Mouse (Mus musculus) CD4-positive, CD25-positive, alpha-beta regulatory T cell, adult 4 months (primary cell): ENCODE data around the gene Luc7l. TPM values are rescaled to one million over a fixed set of nuclear protein-coding genes. Genes with fewer than 3 reads are reported as not detected.
"Not testable (repeated sequence)": the region's sequence is repeated elsewhere in the genome, so short reads cannot be mapped to it uniquely, and the experiment has no call there.

ENCODE experiments used
- ATAC-seq: one replicate; pipeline ENCODE4 v1.8.0; 2017
- polyA plus RNA-seq, 2 experiments: library from polyadenylated mRNA; unstranded; fragments of 100-300 nt; shearing (Covaris generic); gene quantifications; one replicate each; pipeline ENCODE4 v1.2.1; 2017

The Luc7l gene
- polyA plus RNA-seq, 2 experiments from 2014 or later, result 59.7 to 67.6 TPM

DNA sequence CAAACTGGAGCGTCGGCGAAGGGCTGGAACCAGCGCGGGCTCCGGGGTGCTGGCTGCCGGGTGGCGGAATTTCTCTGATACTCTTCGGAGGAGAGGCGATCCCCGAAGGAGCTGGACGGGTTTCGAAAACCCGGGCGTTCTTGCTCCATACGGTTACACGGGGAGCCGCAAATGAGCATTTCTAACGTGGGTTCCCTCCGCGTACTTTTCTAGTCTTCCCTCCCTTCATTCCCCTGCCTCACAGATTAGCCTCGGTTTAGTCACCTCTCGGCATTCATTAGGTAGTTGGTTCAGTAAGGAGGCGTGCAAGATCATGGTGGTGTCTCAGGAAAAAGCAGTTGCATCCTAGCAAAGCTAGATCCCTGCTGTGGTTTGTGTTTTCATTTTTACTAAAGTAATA lies 703 bp downstream of the Luc7l start:
- no peak for ATAC-seq

DNA sequence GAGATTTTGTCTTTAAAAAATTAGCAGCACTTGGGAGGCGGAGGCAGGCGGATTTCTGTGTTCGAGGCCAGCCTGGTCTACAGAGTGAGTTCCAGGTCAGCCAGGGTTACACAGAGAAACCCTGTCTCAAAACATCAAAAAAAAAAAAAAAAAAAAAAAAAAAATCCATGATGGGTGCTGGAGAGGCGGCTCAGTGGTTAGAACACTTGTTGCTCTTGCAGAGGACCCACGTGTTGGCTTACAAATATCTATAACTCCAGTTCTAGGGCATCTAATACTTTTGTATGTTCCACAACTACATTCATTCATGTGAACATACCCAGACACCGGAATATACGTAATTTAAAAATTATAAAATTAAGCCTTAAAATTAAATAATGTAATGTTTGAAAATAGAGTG lies 2.6 kb downstream of the Luc7l start:
- no peak for ATAC-seq

DNA sequence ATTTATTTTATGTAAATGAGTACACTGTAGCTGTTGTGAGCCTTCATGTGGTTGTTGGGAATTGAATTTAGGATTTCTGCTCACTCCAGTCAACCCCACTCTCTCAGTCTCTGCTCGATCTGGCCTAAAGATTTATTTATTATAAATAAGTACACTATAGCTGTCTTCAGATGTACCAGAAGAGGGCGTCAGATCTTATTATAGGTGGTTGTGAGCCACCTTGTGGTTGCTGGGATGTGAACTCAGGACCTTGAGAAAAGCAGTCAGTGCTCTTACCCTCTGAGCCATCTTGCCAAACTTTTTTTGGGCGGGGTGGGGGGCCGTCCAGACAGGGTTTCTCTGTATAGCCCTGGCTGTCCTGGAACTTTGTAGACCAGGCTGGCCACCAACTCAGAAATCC lies 9.1 kb downstream of the Luc7l start:
- ATAC-seq, result no peak

DNA sequence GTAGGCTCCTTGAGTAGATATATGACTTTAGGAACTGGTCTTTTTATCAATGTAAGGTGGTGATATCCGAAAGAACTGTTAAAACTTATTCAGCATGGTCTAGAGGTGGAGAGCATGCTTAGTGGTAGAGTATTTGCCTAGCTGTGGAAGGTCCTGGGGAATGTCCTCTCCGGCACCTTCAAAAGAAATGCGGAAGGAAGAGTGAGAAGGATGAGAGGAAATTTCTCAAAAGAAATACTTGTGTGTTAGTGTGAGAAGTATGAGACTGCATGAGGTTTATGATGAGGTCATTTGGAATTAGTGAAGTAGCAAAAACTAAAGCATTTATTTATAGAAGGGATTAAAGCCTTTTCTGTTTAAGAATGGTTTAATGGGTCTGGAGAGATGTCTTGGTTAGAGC lies 9.7 kb downstream of the Luc7l start:
- ATAC-seq, result no peak

DNA sequence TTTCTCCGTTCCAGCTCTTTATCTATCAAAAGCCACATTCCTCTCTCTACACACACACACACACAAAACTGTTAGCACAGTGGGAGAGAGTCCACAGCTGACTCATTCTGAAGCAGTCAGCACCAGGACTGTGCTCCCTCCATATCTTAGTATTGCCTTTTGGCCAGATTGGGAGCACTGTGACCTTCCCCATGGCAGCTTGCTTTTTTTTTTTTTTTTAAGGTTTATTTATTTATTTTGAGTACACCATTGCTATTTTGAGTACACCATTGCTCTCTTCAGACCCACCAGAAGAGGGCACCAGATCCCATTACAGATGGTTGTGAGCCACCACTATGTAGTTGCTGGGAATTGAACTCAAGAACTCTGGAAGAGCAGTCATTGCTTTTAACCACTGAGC lies 16.2 kb downstream of the Luc7l start:
- no peak for ATAC-seq

DNA sequence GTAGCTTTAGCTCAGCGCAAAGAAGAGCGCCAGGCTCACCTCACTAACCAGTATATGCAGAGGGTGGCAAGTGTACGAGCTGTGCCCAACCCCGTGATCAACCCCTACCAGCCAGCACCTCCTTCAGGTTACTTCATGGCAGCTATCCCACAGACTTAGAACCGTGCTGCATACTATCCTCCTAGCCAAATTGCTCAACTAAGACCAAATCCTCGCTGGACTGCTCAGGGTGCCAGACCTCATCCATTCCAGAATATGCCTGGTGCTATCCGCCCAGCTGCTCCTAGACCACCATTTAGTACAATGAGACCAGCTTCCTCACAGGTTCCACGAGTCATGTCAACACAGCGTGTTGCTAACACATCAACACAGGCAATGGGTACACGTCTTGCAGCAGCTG lies 16.9 kb downstream of the Luc7l start:
- not testable (repeated sequence) for ATAC-seq

DNA sequence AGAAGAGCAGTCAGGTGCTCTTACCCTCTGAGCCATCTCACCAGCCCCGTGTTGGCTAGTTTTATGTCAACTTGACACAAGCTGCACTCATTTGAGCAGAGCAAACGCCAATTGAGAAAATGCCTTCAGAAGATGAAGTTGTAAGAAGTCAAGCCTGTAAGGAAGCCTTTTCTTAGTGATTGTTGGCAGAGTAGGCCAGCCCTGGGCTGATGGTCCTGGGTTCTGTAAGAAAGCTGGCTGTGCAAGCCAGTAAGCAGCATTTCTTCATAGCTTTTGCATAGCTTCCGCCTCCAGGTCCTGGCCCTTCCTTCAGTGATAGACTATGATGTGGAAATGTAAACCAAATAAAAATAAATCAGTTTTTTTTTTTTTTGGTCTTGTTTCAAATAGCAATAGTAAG lies 19.9 kb downstream of the Luc7l start:
- no peak for ATAC-seq

DNA sequence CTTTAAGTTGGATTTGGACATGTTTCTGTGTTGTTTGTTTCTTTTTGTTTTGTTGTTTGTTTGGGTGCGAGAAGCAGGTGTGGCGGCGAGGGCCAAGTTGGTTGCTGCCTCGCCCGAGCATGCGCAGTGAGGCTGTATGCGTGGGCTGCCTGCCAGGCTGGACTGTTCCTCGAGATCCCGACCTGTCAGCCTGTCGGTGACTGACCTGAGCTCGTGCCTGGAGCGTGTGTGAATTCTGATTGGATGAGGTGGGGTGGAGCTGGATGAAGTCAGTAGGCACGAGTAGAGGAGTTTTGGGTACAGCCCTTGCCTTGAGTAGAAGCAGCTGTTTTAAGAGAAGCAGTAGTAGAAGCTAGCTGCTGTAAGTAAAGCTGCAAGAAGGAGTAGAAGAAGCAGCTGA lies 23.2 kb downstream of the Luc7l start:
- ATAC-seq, result no peak

DNA sequence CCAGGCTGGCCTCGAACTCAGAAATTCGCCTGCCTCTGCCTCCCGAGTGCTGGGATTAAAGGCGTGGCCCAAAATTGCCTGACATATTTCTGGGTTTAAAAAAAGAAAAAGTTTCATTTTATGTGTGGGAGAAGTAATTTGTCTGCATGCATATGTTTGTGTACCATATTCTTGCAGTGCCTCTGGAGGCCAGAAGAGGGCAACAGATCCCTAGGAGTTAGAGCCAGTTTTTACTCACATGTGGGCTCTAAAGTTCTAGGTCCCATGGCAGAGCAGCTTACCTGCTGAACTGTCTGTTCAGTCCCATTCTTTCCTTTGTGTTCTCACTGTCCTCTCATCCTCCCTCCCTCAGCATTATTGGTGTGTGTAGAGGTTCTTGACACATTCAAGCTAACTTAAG lies 24.0 kb downstream of the Luc7l start:
- no peak for ATAC-seq

DNA sequence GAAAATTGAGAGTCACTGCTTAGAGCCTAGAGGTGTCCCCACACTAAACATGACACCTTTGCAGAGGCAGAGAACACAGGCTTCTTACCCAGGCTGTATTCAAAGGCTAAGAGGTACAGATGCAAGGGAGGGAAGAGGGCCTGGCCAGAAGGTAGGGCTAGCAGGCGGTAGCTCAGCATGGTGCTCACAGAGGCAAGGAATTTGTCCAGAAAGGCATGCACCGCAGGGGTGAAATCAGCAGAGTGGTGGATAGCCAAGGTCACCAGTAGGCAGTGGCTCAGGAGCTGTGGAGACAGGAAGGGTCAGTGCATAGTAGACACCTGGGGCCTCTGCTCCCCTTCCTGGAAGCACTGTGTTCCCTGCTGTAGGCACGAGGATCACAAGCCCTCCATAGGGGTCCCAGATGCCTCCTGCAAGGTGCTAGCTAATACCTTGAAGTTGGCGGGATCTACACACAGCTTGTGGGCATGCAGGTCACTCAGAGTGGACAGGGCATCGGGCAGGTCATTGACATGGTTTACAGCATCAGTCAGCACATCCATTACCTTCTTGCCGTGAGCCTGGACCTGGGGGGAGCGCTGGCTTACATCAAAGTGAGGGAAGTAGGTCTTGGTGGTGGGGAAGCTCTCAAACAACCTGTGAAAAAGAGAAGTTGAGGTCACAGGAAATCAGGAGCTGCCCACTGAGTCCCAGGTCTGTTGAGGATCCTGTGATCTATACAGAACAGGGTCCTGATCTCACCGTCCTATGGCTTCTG lies 33.7 kb downstream of the Luc7l start:
- ATAC-seq, result no peak

DNA sequence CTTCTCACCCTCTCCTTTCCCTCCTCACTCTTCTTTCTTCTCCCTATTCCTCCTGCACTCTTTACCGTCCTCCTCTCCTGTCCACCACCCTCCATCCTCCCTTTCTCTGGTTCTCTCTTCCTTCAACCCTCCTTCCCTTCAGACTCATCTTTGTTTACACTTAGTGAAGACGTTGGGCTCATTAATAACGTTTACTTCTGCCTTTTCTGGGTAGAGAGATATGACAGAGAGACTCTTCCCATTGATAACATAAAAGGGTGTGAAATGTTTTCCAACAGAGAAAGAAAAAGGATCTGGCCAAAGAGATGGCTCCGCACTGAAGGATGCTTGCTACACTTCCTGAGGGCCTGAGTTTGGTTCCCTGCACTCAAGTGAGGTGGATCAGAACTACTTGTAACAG lies 36.8 kb downstream of the Luc7l start:
- no peak for ATAC-seq

DNA sequence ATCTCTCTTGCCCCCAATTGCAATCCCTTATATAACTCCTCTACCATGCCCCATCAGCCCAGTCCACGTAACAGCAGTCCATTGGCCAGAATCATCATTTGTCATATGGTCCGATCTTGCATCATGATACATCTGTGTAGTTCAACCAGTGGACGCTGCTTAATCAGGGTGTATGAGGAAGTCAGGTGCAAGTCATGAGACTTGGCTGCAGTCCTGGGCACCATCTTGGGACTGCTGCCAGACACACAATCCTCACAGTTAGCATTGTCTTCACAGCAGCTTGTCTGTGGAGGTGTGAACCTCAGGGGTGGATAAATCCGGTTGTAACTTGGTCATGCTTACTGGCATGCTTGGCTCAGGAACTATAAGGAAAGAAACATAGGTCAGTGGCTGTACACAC lies 45.6 kb downstream of the Luc7l start:
- not testable (repeated sequence) for ATAC-seq

DNA sequence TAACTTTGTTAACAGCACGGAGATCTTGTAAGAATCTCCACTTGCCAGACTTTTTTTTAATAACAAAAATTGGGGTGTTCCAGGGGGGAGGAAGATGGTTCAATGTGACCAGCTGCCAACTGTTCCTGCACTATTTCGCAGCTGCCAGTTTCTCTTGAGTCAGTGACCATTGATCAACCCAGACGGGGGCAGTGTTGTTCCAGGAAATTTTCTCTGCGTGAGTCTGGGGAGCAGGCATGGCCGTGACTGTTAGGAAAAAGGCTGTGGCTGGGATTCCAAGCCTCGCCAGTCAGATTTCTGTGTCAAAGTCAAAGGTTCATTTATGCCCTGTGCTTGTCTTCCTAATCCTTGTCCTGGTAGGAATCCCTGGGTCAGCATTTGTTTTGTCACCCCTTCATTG lies 61.6 kb downstream of the Luc7l start:
- no peak for ATAC-seq

DNA sequence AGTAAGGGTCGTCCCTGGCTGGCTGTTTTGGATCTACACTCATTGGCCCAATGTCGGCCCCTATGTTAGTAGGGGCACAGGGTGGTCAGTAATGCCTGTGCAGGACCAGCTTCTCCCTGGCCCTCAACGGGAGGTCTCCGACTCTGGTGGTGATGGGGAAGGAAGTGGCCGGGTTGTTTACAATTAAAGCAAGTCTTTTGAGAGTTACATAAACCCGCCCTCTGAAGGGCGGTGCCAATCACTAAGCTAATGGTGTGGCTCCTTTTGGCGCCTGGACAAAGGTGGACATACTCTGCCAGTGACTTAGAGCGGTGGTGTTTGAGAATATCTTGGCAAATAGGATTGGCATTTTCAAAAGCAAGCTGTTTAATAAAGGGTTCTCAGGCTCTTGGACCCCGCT lies 62.8 kb downstream of the Luc7l start:
- ATAC-seq, result no peak

DNA sequence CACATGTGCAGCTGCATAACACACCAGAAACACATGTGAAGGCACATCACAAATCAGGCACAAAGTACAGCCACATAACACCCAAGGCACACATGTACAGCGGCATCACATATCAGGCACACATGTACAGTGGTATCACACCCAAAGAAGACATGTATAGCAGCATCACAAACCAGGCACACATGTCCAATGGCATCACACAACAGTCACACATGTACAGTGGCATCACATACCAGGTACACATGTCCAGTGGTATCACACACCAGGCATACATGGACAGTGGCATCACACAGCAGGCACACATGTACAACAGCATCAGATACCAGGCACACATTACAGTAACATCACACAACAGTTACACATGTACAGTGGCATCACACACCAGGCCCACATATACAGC lies 65.7 kb downstream of the Luc7l start:
- no peak for ATAC-seq

Other genes starting within 250 kb of the Luc7l start
- gene Rab11fip3, start 183.3 kb upstream of the Luc7l start, polyA plus RNA-seq, result 1 to 10 TPM; 1.8 to 2.3 TPM
- 10 to 100 TPM; 27.7 to 35.1 TPM for gene Decr2, start 162.6 kb upstream of the Luc7l start, polyA plus RNA-seq
- gene Nme4, start 157.3 kb upstream of the Luc7l start, polyA plus RNA-seq, result under 1 TPM; 0.32 to 0.95 TPM
- 1 to 10 TPM; 5.9 to 8.2 TPM for gene Tmem8, start 139.6 kb upstream of the Luc7l start, polyA plus RNA-seq
- 100 to 1,000 TPM; 111 to 138 TPM for gene Mrpl28, start 129.4 kb upstream of the Luc7l start, polyA plus RNA-seq
- 10 to 100 TPM; 13.3 to 17.5 TPM for gene Axin1, start 114.2 kb upstream of the Luc7l start, polyA plus RNA-seq
- not detected for gene Pdia2, start 53.8 kb upstream of the Luc7l start, polyA plus RNA-seq
- 10 to 100 TPM in 1 of 2 experiments, 1 to 10 TPM in 1; 6.2 to 14.2 TPM for gene Rgs11, start 49.9 kb upstream of the Luc7l start, polyA plus RNA-seq
- gene Arhgdig, start 45.1 kb upstream of the Luc7l start, polyA plus RNA-seq, result not detected
- 10 to 100 TPM; 12.6 to 23.0 TPM for gene Fam234a, start 8.7 kb upstream of the Luc7l start, polyA plus RNA-seq
- under 1 TPM; 0.13 to 0.22 TPM for gene Neurl1b, start 161.9 kb downstream of the Luc7l start, polyA plus RNA-seq